Mouse (Mus musculus) intestine, postnatal 0 days (tissue): ENCODE measurements at regions not wholly inside any gene's neighbourhood (a gene's known extent, or its start where the extent isn't known, plus 50 kb on each side); places are given as distances from the start of the nearest gene placed in this dataset.

Experiments
- ATAC-seq: fragments of 200-750 bp; cut with Nextera tagmentation; 2 replicates; pipeline ENCODE4 v1.8.0; 2017; ENCODE audit warnings: mild to moderate bottlenecking, moderate TSS enrichment, moderate library complexity
- H3K27ac ChIP-seq: fragments of 300-500 bp; sonication (generic); 2 replicates; pipeline ENCODE4 v1.5.1; 2014; ENCODE audit warnings: mild to moderate bottlenecking, low read depth, low read length, moderate library complexity
- H3K27me3 ChIP-seq: fragments of 300-500 bp; sonication (generic); replicated peaks from 2 replicates; pipeline ENCODE4 v1.6.1; 2014; ENCODE audit warnings: low read length, mixed read lengths; ENCODE audit not compliant: control insufficient read depth, insufficient read depth
- H3K36me3 ChIP-seq: fragments of 300-500 bp; sonication (generic); 2 replicates; pipeline ENCODE4 v1.6.1; 2014; ENCODE audit warnings: mild to moderate bottlenecking, moderate library complexity; ENCODE audit not compliant: control insufficient read depth, insufficient read depth
- H3K4me1 ChIP-seq: fragments of 300-500 bp; sonication (generic); replicated peaks from 2 replicates; pipeline ENCODE4 v1.6.1; 2014; ENCODE audit warnings: antibody characterized with exemption, low read length, mixed read lengths; ENCODE audit not compliant: control insufficient read depth, insufficient read depth
- H3K4me2 ChIP-seq: fragments of 300-500 bp; sonication (generic); replicated peaks from 2 replicates; pipeline ENCODE4 v1.6.1; 2014; ENCODE audit warnings: low read depth, mild to moderate bottlenecking, moderate library complexity
- H3K4me3 ChIP-seq: fragments of 300-500 bp; sonication (generic); 2 replicates; pipeline ENCODE4 v1.5.1; 2014; ENCODE audit warnings: low read depth, low read length
- H3K9ac ChIP-seq: fragments of 300-500 bp; sonication (generic); 2 replicates; pipeline ENCODE4 v1.6.1; 2014; ENCODE audit warnings: mild to moderate bottlenecking, low read depth, low read length
- H3K9me3 ChIP-seq: fragments of 300-500 bp; sonication (generic); 2 replicates; pipeline ENCODE4 v1.6.1; 2016; ENCODE audit warnings: mixed run types; ENCODE audit not compliant: control insufficient read depth
- CTCF ChIP-seq: sonication (generic); IDR thresholded peaks from 2 replicates; pipeline ENCODE4 v1.5.1; 2016; ENCODE audit warnings: low read depth, mild to moderate bottlenecking, control low read depth, antibody characterized with exemption, moderate library complexity
- WGBS: fragments of 180-500 bp; shearing (Covaris S2); extraction: QIAGEN DNeasy Blood & Tissue Kit; methylation state at CpG from one replicate; pipeline ENCODE4 v1.1.7; 2014; 5-methylcytosine and 5-hydroxymethylcytosine counted together

DNA sequence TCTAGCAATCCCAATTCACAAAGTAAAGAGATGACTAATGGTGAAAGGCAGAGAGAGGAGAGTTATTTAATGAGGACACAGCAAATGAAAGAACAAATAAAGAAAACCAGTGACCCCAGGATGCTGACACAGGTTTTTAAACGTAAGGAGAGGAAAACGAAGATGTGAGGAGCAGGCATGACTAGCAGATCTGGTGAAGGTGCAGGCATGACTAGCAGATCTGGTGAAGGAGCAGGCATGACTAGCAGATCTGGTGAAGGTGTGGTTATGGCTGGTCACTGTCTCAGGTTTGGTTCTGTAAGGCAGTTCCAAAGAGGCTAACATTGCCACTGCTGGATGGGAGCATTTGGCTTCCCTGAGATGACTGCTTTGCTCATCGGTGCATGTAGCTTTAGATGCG is 57.0 kb downstream of the Mbl2 start:
- Histone ChIP-seq H3K9me3 (no peaks in the 10 kb centered on the region), H3K4me3 (no peak overlapping the region), H3K4me2 (no peak overlapping the region), H3K9ac (no peak overlapping the region), H3K36me3 (no peaks in the 10 kb centered on the region), H3K27me3 (no peaks in the 10 kb centered on the region), H3K4me1 (no peaks in the 10 kb centered on the region), H3K27ac (no peak overlapping the region)
- WGBS: 67% methylated on average over 4 of the region's 4 CpGs
- ATAC-seq: no peak
- no peak for TF ChIP-seq CTCF

- Histone ChIP-seq H3K27ac (no peak overlapping the region), H3K9me3 (no peaks in the 10 kb centered on the region), H3K4me3 (no peak overlapping the region), H3K9ac (no peak overlapping the region), H3K27me3 (no peaks in the 10 kb centered on the region), H3K4me2 (peak overlapping the region; percentile 37), H3K4me1 (no peaks in the 10 kb centered on the region), H3K36me3 (no peaks in the 10 kb centered on the region)
- TF ChIP-seq CTCF: peak; percentile 68
- 31% methylated on average over 15 of the region's 15 CpGs for WGBS
- ATAC-seq: no peak
Measured at GRCm38 (mm10) chr19:30295263-30295704, 62.5 kb downstream of the Mbl2 start.

- H3K4me1 ChIP-seq: no peaks in the 10 kb centered on the region
- no peaks in the 10 kb centered on the region for H3K27me3 ChIP-seq
- 84% methylated on average over 3 of the region's 3 CpGs for WGBS
- no peak overlapping the region for H3K4me2 ChIP-seq
- TF ChIP-seq CTCF: no peak
- no peak for ATAC-seq
- no peak overlapping the region for H3K9ac ChIP-seq
- no peak overlapping the region for H3K4me3 ChIP-seq
- no peak overlapping the region for H3K27ac ChIP-seq
- H3K9me3 ChIP-seq: no peaks in the 10 kb centered on the region
- no peaks in the 10 kb centered on the region for H3K36me3 ChIP-seq
Measured at GRCm38 (mm10) chr19:30296024-30296423, 63.3 kb downstream of the Mbl2 start.

- no peak for TF ChIP-seq CTCF
- ATAC-seq: no peak
Measured at GRCm38 (mm10) chr19:30299536-30299935, 66.8 kb downstream of the Mbl2 start.

GRCm38 (mm10) chr19:30302281-30302680 is 69.5 kb downstream of the Mbl2 start:
- Histone ChIP-seq H3K4me3 (no peak overlapping the region), H3K4me2 (no peak overlapping the region), H3K36me3 (no peaks in the 10 kb centered on the region), H3K4me1 (no peaks in the 10 kb centered on the region), H3K27me3 (no peaks in the 10 kb centered on the region), H3K27ac (no peak overlapping the region), H3K9ac (no peak overlapping the region), H3K9me3 (no peaks in the 10 kb centered on the region)
- no peak for ATAC-seq
- TF ChIP-seq CTCF: peak; percentile 43
- 73% methylated on average over 4 of the region's 4 CpGs for WGBS

More at GRCm38 (mm10) chr19:30299536-30299935, 66.8 kb downstream of the Mbl2 start:
- WGBS: 72% methylated on average over 3 of the region's 3 CpGs
- H3K9ac ChIP-seq: no peak overlapping the region
- H3K27me3 ChIP-seq: no peaks in the 10 kb centered on the region
- no peak overlapping the region for H3K4me3 ChIP-seq
- H3K36me3 ChIP-seq: no peaks in the 10 kb centered on the region
- H3K4me1 ChIP-seq: no peaks in the 10 kb centered on the region
- H3K9me3 ChIP-seq: no peaks in the 10 kb centered on the region
- H3K27ac ChIP-seq: no peak overlapping the region
- no peak overlapping the region for H3K4me2 ChIP-seq

DNA sequence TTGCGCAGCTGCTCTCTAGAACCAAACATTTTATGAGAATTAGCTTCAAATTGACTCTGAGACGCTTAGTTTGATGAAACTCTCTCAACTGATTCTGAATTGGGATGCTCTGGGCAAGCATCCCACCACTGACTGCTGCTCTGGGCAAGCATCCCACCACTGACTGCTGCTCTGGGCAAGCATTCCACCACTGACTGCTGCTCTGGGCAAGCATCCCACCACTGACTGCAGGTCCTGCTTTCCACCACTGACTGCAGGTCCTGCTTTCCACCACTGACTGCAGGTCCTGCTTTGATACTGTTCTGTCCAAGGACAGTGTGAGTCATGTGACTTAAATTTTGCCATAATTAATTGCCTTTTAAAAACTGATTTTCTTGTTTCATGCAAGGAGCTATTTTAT is 73.6 kb downstream of the Mbl2 start:
- Histone ChIP-seq H3K4me2 (no peak overlapping the region), H3K4me1 (no peaks in the 10 kb centered on the region), H3K4me3 (no peak overlapping the region), H3K27ac (no peak overlapping the region), H3K9me3 (no peaks in the 10 kb centered on the region), H3K27me3 (no peaks in the 10 kb centered on the region), H3K9ac (no peak overlapping the region), H3K36me3 (no peaks in the 10 kb centered on the region)
- 55% methylated on average over 2 of the region's 2 CpGs for WGBS
- ATAC-seq: no peak
- no peak for TF ChIP-seq CTCF

- H3K9me3 ChIP-seq: no peaks in the 10 kb centered on the region
- no peak overlapping the region for H3K4me3 ChIP-seq
- no peak for TF ChIP-seq CTCF
- ATAC-seq: no peak
- no peak overlapping the region for H3K4me2 ChIP-seq
- 61% methylated on average over 6 of the region's 6 CpGs for WGBS
- no peak overlapping the region for H3K27ac ChIP-seq
- no peaks in the 10 kb centered on the region for H3K27me3 ChIP-seq
- no peaks in the 10 kb centered on the region for H3K4me1 ChIP-seq
- no peak overlapping the region for H3K9ac ChIP-seq
- H3K36me3 ChIP-seq: no peaks in the 10 kb centered on the region
Measured at GRCm38 (mm10) chr19:30306919-30307318, 74.2 kb downstream of the Mbl2 start.
